Mouse (Mus musculus) liver, embryonic 11.5 days (tissue): ENCODE measurements around the gene Slc19a1. TPM values are rescaled to one million over a fixed set of nuclear protein-coding genes. Genes with fewer than 3 reads are reported as not detected.

Source experiments
- ATAC-seq: fragments of 200-750 bp; cut with Nextera tagmentation; replicated peaks from 2 replicates; pipeline ENCODE4 v1.8.0; 2017; ENCODE audit warnings: moderate number of reproducible peaks, mild to moderate bottlenecking, moderate TSS enrichment, moderate library complexity; ENCODE audit not compliant: low FRiP score
- DNase-seq: peaks from one replicate; pipeline ENCODE4 v3.0.0-alpha.2; 2017; ENCODE audit warnings: low spot score
- H3K27ac ChIP-seq: fragments of 300-500 bp; sonication (generic); 2 replicates; pipeline ENCODE4 v1.5.1; 2014; ENCODE audit warnings: mild to moderate bottlenecking, low read depth, low read length, control low read depth
- H3K27me3 ChIP-seq: fragments of 300-500 bp; sonication (generic); replicated peaks from 2 replicates; pipeline ENCODE4 v1.6.1; 2014; ENCODE audit warnings: low read length, mixed read lengths; ENCODE audit not compliant: control insufficient read depth, insufficient read depth
- H3K36me3 ChIP-seq: fragments of 300-500 bp; sonication (generic); 2 replicates; pipeline ENCODE4 v1.6.1; 2014; ENCODE audit warnings: mild to moderate bottlenecking, low read length, moderate library complexity, mixed read lengths; ENCODE audit not compliant: control insufficient read depth, insufficient read depth
- H3K4me1 ChIP-seq: fragments of 300-500 bp; sonication (generic); replicated peaks from 2 replicates; pipeline ENCODE4 v1.6.1; 2014; ENCODE audit warnings: low read length, mixed read lengths; ENCODE audit not compliant: control insufficient read depth, insufficient read depth
- H3K4me2 ChIP-seq: fragments of 300-500 bp; sonication (generic); 2 replicates; pipeline ENCODE4 v1.6.1; 2014; ENCODE audit warnings: mild to moderate bottlenecking, control low read depth, moderate library complexity
- H3K4me3 ChIP-seq: fragments of 300-500 bp; sonication (generic); 2 replicates; pipeline ENCODE4 v1.5.1; 2014; ENCODE audit warnings: low read depth, low read length, control low read depth
- H3K9ac ChIP-seq: fragments of 300-500 bp; sonication (generic); 2 replicates; pipeline ENCODE4 v1.6.1; 2014; ENCODE audit warnings: low read depth, low read length, control low read depth
- H3K9me3 ChIP-seq: fragments of 300-500 bp; sonication (generic); 2 replicates; pipeline ENCODE4 v1.6.1; 2016; ENCODE audit warnings: low read length, inconsistent platforms, mixed read lengths; ENCODE audit not compliant: control insufficient read depth
- WGBS: fragments of 180-500 bp; shearing (Covaris S2); extraction: QIAGEN DNeasy Blood & Tissue Kit; methylation state at CpG from one replicate; pipeline ENCODE4 v1.1.7; 2014; 5-methylcytosine and 5-hydroxymethylcytosine counted together
- polyA plus RNA-seq: library from polyadenylated mRNA; unstranded; fragments of >200 nt; fragmentation: Nextera tagmentation; extraction: Ambion mirVana; gene quantifications from 2 replicates; pipeline ENCODE4 v1.2.1, GENCODE M21; 2014

Gene Slc19a1
- 57.1 and 63.5 TPM in 2 replicates for polyA plus RNA-seq

GRCm38 (mm10) chr10:77031768-77032375, at the start of gene Slc19a1:
Slc19a1 (plus strand) TSS chr10:77032241.
- no peak for DNase-seq
- H3K4me1 ChIP-seq: peaks cover 10% of the 10 kb centered on the region
- H3K4me2 ChIP-seq: peak within 1 kb of the TSS; percentile 91
- 0 out of 2 replicates have a peak, but pooled peaks cover 3% of the 10 kb centered on the region for H3K36me3 ChIP-seq
- peak within 1 kb of the TSS; percentile 79 for H3K9ac ChIP-seq
- no peaks in the 10 kb centered on the region for H3K27me3 ChIP-seq
- no peak within 1 kb of the TSS for H3K27ac ChIP-seq
- peak within 1 kb of the TSS; percentile 77 for H3K4me3 ChIP-seq
- no peak for ATAC-seq
- 47% methylated on average over 13 of the region's 13 CpGs for WGBS
- H3K9me3 ChIP-seq: no peaks in the 10 kb centered on the region

- 88% methylated on average over 5 of the region's 5 CpGs for WGBS
- no peak for DNase-seq
- Histone ChIP-seq H3K4me1 (no peaks in the 10 kb centered on the region), H3K27ac (no peak overlapping the region), H3K4me3 (no peak overlapping the region), H3K9me3 (no peaks in the 10 kb centered on the region), H3K9ac (no peak overlapping the region), H3K27me3 (no peaks in the 10 kb centered on the region), H3K4me2 (no peak overlapping the region), H3K36me3 (no peaks in the 10 kb centered on the region)
- no peak for ATAC-seq
Observed at GRCm38 (mm10) chr10:76988586-76988985, 43.5 kb upstream of the Slc19a1 start.

- no peak for ATAC-seq
- Histone ChIP-seq H3K4me1 (no peaks in the 10 kb centered on the region), H3K36me3 (no peaks in the 10 kb centered on the region), H3K4me2 (no peak overlapping the region), H3K4me3 (no peak overlapping the region), H3K27ac (no peak overlapping the region), H3K27me3 (no peaks in the 10 kb centered on the region), H3K9me3 (no peaks in the 10 kb centered on the region), H3K9ac (no peak overlapping the region)
- DNase-seq: no peak
- 43% methylated on average over 3 of the region's 3 CpGs for WGBS
Observed at GRCm38 (mm10) chr10:76992456-76992855, 39.6 kb upstream of the Slc19a1 start.

DNA sequence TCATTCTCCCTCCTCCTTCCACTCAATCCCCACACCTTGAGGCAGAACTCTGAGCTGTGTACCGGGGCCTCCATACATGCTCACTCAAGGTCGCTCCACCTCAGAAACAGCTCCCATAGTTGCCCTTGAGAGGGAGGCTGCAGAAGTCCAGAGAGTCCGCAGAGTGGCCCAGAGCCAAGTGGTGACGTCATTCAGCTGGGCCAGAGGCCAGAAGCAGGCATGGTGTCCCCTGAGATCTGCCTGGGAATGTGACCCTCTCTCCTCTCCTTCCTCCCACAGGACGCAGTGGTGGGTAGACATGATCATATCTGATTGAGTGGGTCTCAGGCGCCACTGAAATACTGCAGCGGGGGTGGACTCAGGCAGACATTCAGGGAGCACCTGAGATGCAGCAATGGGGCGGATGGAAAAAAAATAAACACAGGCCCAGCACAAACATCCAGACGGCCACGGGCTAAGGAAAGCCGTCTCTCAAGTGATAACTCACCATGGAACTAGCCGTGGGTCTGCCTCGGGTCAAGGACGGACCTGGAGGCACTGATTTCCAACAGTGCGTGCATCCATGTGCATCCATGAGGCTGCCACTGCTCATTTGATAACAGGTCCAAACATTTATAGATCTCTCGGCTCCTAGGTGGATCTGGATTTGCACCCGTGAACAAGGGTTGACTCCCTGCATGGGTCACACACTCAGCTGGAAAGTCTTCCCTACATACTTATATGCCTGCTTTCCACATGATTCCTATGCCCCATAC, 34.1 kb upstream of the Slc19a1 start:
- 71% methylated on average over 17 of the region's 17 CpGs for WGBS

GRCm38 (mm10) chr10:77004936-77005335, 27.1 kb upstream of the Slc19a1 start:
- Histone ChIP-seq H3K4me2 (no peak overlapping the region), H3K9ac (no peak overlapping the region), H3K36me3 (no peaks in the 10 kb centered on the region), H3K4me1 (peaks cover 6% of the 10 kb centered on the region; the same call in 1 of the 2 replicates), H3K27me3 (no peaks in the 10 kb centered on the region), H3K9me3 (no peaks in the 10 kb centered on the region), H3K4me3 (no peak overlapping the region), H3K27ac (no peak overlapping the region)
- WGBS: 48% methylated on average over 7 of the region's 7 CpGs
- ATAC-seq (no peak), DNase-seq (no peak)

More for the DNA sequence above, 34.1 kb upstream of the Slc19a1 start:
- no peak overlapping the region for H3K4me3 ChIP-seq
- ATAC-seq: no peak
- no peaks in the 10 kb centered on the region for H3K9me3 ChIP-seq
- no peaks in the 10 kb centered on the region for H3K36me3 ChIP-seq
- no peak for DNase-seq
- no peak overlapping the region for H3K4me2 ChIP-seq
- no peak overlapping the region for H3K9ac ChIP-seq
- H3K4me1 ChIP-seq: no peaks in the 10 kb centered on the region; the same call in 1 of the 2 replicates
- no peak overlapping the region for H3K27ac ChIP-seq
- no peaks in the 10 kb centered on the region for H3K27me3 ChIP-seq

DNA sequence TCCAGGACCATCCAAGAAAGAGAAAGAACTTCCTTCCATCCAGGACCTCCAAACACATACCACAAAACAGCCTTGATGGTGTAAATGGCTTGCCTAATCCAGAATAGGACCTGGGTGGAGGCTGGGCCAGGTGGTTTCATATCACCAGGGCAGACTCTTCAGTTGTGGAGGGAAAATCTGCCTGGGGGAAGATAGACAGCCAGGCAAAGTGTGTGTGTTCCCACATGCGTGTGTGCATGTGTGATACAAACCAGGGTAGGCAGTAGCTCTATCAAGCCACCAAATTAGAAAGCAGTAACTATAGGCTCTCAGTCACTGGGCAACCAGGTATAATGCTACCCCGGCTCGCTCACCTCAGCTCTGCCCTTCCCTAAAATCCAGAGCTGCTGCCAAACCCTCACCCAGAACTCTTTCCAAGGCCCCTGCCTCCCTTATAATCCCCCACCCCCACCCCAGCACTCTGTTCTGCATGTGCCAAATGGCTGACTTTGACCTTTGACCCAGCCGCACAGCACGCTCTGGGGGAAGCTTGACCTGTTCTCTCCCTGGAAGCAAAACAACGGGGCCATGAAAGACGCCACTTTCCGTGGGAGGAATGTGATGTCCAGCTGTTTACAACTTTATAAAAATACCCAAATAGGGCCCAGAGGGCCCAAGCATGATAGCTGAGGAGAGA, 24.5 kb upstream of the Slc19a1 start:
- ATAC-seq (peak; percentile 41; the same call in 1 of the 2 replicates), DNase-seq (no peak)
- H3K4me1 ChIP-seq: peaks cover 6% of the 10 kb centered on the region; the same call in 1 of the 2 replicates
- no peaks in the 10 kb centered on the region for H3K27me3 ChIP-seq
- H3K36me3 ChIP-seq: no peaks in the 10 kb centered on the region
- H3K9me3 ChIP-seq: no peaks in the 10 kb centered on the region
- no peak overlapping the region for H3K4me3 ChIP-seq
- WGBS: 53% methylated on average over 8 of the region's 8 CpGs
- no peak overlapping the region for H3K9ac ChIP-seq
- no peak overlapping the region for H3K27ac ChIP-seq
- no peak overlapping the region for H3K4me2 ChIP-seq

- Histone ChIP-seq H3K27me3 (no peaks in the 10 kb centered on the region), H3K4me2 (no peak overlapping the region), H3K9ac (no peak overlapping the region), H3K27ac (no peak overlapping the region), H3K36me3 (no peaks in the 10 kb centered on the region), H3K4me1 (peaks cover 6% of the 10 kb centered on the region; the same call in 1 of the 2 replicates), H3K4me3 (no peak overlapping the region), H3K9me3 (no peaks in the 10 kb centered on the region)
- DNase-seq: no peak
- no peak for ATAC-seq
- WGBS: 49% methylated on average over 9 of the region's 9 CpGs
Observed at GRCm38 (mm10) chr10:77008109-77008561, 23.9 kb upstream of the Slc19a1 start.

- H3K36me3 ChIP-seq: no peaks in the 10 kb centered on the region
- no peaks in the 10 kb centered on the region for H3K27me3 ChIP-seq
- 77% methylated on average over 3 of the region's 3 CpGs for WGBS
- DNase-seq (no peak), ATAC-seq (no peak)
- no peak overlapping the region for H3K9ac ChIP-seq
- H3K9me3 ChIP-seq: no peaks in the 10 kb centered on the region
- peaks cover 6% of the 10 kb centered on the region; the same call in 1 of the 2 replicates for H3K4me1 ChIP-seq
- no peak overlapping the region for H3K27ac ChIP-seq
- H3K4me3 ChIP-seq: no peak overlapping the region
- H3K4me2 ChIP-seq: no peak overlapping the region
Observed at GRCm38 (mm10) chr10:77008698-77009097, 23.3 kb upstream of the Slc19a1 start.
